Mouse (Mus musculus) neural tube, embryonic 11.5 days (tissue): ENCODE results near the gene Mcmbp. TPM values are rescaled to one million over a fixed set of nuclear protein-coding genes. Genes with fewer than 3 reads are reported as not detected.
"Not testable (repeated sequence)": the region's sequence is repeated elsewhere in the genome, so short reads cannot be mapped to it uniquely, and the experiment has no call there.

Experiments
- ATAC-seq: fragments of 200-750 bp; cut with Nextera tagmentation; 2 replicates; pipeline ENCODE4 v1.8.0; 2017; ENCODE audit warnings: moderate number of reproducible peaks, mild to moderate bottlenecking, moderate TSS enrichment, moderate library complexity; ENCODE audit not compliant: insufficient read depth, low FRiP score, low TSS enrichment
- DNase-seq: peaks from one replicate; pipeline ENCODE4 v3.0.0-alpha.2; 2015; ENCODE audit warnings: low spot score
- H3K27ac ChIP-seq: fragments of 300-500 bp; sonication (generic); 2 replicates; pipeline ENCODE4 v1.5.1; 2014; ENCODE audit warnings: low read depth, mild to moderate bottlenecking, low read length
- H3K27me3 ChIP-seq: fragments of 300-500 bp; sonication (generic); 2 replicates; pipeline ENCODE4 v1.6.1; 2014; ENCODE audit warnings: mild to moderate bottlenecking, low read length, mixed read lengths; ENCODE audit not compliant: control insufficient read depth, insufficient read depth
- H3K36me3 ChIP-seq: fragments of 300-500 bp; sonication (generic); 2 replicates; pipeline ENCODE4 v1.6.1; 2014; ENCODE audit warnings: mild to moderate bottlenecking, low read length, moderate library complexity, mixed read lengths; ENCODE audit not compliant: control insufficient read depth, insufficient read depth
- H3K4me1 ChIP-seq: fragments of 300-500 bp; sonication (generic); 2 replicates; pipeline ENCODE4 v1.6.1; 2014; ENCODE audit warnings: low read length, mixed read lengths; ENCODE audit not compliant: control insufficient read depth, insufficient read depth
- H3K4me2 ChIP-seq: fragments of 300-500 bp; sonication (generic); 2 replicates; pipeline ENCODE4 v1.6.1; 2014; ENCODE audit warnings: low read depth, mild to moderate bottlenecking, moderate library complexity
- H3K4me3 ChIP-seq: fragments of 300-500 bp; sonication (generic); 2 replicates; pipeline ENCODE4 v1.5.1; 2014; ENCODE audit warnings: low read depth, low read length
- H3K9ac ChIP-seq: fragments of 300-500 bp; sonication (generic); 2 replicates; pipeline ENCODE4 v1.6.1; 2014; ENCODE audit warnings: mild to moderate bottlenecking, low read length
- H3K9me3 ChIP-seq: fragments of 300-500 bp; sonication (generic); 2 replicates; pipeline ENCODE4 v1.6.1; 2016; ENCODE audit warnings: low read length; ENCODE audit not compliant: control insufficient read depth
- WGBS: fragments of 180-500 bp; shearing (Covaris S2); extraction: QIAGEN DNeasy Blood & Tissue Kit; methylation state at CpG from one replicate; pipeline ENCODE4 v1.1.7; 2014; 5-methylcytosine and 5-hydroxymethylcytosine counted together
- polyA plus RNA-seq: library from polyadenylated mRNA; unstranded; fragments of >200 nt; fragmentation: Nextera tagmentation; extraction: Ambion mirVana; gene quantifications from 2 replicates; pipeline ENCODE4 v1.2.1, GENCODE M21; 2014

Mcmbp gene
- polyA plus RNA-seq, 1 experiment from 2014 or later = 73.0 TPM

DNA sequence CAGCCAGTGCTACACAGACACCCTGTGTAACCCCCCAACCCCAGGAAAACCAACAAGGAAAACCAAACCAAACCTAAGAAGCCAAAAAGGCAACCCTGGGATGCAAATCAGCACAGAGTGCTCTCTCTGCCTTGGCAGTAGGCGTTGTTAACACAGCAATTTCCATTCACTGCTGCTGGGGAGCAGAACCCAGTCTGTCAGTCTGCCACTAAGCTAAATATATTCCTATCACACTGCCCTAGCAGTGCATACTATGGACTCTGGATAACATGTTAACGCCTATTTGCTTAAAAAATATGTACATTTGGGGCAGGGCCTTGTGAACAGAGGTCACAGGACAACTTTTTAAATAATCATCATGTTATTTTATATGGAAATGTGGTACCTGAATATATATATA lies 8.7 kb downstream of the Mcmbp start:
- Histone ChIP-seq H3K9ac (no peak overlapping the region), H3K4me2 (no peak overlapping the region), H3K4me1 (no peaks in the 10 kb centered on the region; the same call in 1 of the 2 replicates), H3K36me3 (no peaks in the 10 kb centered on the region), H3K9me3 (no peaks in the 10 kb centered on the region), H3K27ac (no peak overlapping the region), H3K27me3 (no peaks in the 10 kb centered on the region), H3K4me3 (no peak overlapping the region)
- 67% methylated on average over 2 of the region's 2 CpGs for WGBS
- DNase-seq (no peak), ATAC-seq (no peak)

DNA sequence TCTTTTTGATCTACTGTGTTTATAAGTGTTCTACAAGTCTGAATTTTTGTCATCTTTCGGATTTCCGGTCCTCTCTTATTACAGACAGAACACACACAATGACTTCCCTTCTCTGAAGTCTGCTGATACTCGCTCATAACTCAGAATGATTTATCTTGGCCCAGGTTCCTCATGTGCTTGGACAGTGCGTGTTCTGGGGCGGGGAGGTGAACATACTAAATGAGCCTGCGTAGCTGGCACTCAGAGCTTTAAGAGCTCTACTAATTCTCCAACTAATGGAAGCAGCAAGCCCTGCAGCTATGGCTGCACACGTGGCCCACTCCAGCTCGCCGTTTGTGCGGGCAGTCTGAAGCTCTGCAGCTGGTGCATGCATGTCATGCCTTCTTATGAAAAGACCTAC lies 11.6 kb downstream of the Mcmbp start:
- Histone ChIP-seq H3K27me3 (no peaks in the 10 kb centered on the region), H3K9me3 (no peaks in the 10 kb centered on the region), H3K4me3 (no peak overlapping the region), H3K27ac (no peak overlapping the region), H3K9ac (no peak overlapping the region), H3K36me3 (no peaks in the 10 kb centered on the region), H3K4me1 (no peaks in the 10 kb centered on the region; the same call in 1 of the 2 replicates), H3K4me2 (no peak overlapping the region)
- WGBS = 92% methylated on average over 10 of the region's 10 CpGs
- DNase-seq = no peak
- no peak for ATAC-seq

- Histone ChIP-seq H3K36me3 (no peaks in the 10 kb centered on the region), H3K9me3 (no peaks in the 10 kb centered on the region), H3K27ac (no peak overlapping the region), H3K9ac (no peak overlapping the region), H3K4me3 (no peak overlapping the region), H3K4me1 (no peaks in the 10 kb centered on the region; the same call in 1 of the 2 replicates), H3K27me3 (no peaks in the 10 kb centered on the region), H3K4me2 (no peak overlapping the region)
- no peak for DNase-seq
- WGBS = 34% methylated on average over 5 of the region's 5 CpGs
- ATAC-seq = no peak
Observed at GRCm38 (mm10) chr7:128727701-128728100, 12.6 kb downstream of the Mcmbp start.

- Histone ChIP-seq H3K36me3 (no peaks in the 10 kb centered on the region), H3K9me3 (no peaks in the 10 kb centered on the region), H3K4me2 (no peak overlapping the region), H3K4me1 (no peaks in the 10 kb centered on the region; the same call in 1 of the 2 replicates), H3K9ac (no peak overlapping the region), H3K4me3 (no peak overlapping the region), H3K27me3 (no peaks in the 10 kb centered on the region), H3K27ac (no peak overlapping the region)
- ATAC-seq (no peak), DNase-seq (no peak)
- 53% methylated on average over 10 of the region's 10 CpGs for WGBS
Observed at GRCm38 (mm10) chr7:128726999-128727398, 13.3 kb downstream of the Mcmbp start.

DNA sequence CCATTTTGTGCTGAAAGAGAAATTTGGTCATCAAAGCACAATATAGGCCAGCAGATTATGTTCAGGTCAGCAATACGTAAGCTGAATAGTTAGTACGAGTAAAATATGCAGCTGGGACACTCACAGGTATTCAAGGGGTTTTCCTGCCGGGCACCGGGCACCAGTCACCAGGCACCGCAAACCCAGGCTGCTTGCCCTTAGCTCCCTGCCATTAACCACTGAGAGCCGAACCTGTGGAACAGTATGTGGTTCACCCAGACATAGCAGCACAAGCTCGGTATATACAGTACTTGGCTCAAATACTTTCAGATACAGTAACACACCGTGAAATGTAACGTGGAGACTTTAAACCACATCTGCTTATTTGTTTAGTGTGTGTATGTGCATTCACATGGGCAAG lies 15.1 kb downstream of the Mcmbp start:
- no peak overlapping the region for H3K27ac ChIP-seq
- H3K36me3 ChIP-seq = 0 out of 2 replicates have a peak, but pooled peaks cover 2% of the 10 kb centered on the region
- no peak overlapping the region for H3K4me2 ChIP-seq
- no peak overlapping the region for H3K4me3 ChIP-seq
- DNase-seq (no peak), ATAC-seq (no peak)
- H3K27me3 ChIP-seq = no peaks in the 10 kb centered on the region
- H3K9ac ChIP-seq = no peak overlapping the region
- no peaks in the 10 kb centered on the region; the same call in 1 of the 2 replicates for H3K4me1 ChIP-seq
- WGBS = 90% methylated on average over 9 of the region's 9 CpGs
- H3K9me3 ChIP-seq = no peaks in the 10 kb centered on the region

DNA sequence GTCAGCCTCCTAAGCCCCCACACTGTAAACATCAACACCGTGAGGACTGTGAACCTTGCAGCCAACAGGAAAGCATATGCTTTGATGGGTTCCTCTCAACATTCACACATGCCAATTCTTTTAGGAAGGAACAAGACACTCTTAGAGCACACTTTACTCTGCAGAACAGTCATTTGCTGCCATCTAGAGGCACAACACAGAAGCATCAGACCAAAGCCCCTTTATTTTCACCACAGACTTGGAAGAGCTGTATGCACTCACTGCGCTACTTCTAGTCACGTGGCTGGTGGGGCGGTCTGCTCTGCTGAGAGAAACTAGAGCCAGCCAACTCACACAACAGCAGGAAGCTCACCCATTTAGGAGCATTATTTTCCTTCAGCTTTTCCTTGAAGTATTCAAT lies 15.5 kb downstream of the Mcmbp start:
- Histone ChIP-seq H3K9me3 (no peaks in the 10 kb centered on the region), H3K4me3 (no peak overlapping the region), H3K4me2 (no peak overlapping the region), H3K27me3 (no peaks in the 10 kb centered on the region), H3K36me3 (0 out of 2 replicates have a peak, but pooled peaks cover 2% of the 10 kb centered on the region), H3K4me1 (no peaks in the 10 kb centered on the region; the same call in 1 of the 2 replicates), H3K27ac (no peak overlapping the region), H3K9ac (no peak overlapping the region)
- ATAC-seq = no peak
- 58% methylated on average over 4 of the region's 4 CpGs for WGBS
- DNase-seq = peak; percentile 53

DNA sequence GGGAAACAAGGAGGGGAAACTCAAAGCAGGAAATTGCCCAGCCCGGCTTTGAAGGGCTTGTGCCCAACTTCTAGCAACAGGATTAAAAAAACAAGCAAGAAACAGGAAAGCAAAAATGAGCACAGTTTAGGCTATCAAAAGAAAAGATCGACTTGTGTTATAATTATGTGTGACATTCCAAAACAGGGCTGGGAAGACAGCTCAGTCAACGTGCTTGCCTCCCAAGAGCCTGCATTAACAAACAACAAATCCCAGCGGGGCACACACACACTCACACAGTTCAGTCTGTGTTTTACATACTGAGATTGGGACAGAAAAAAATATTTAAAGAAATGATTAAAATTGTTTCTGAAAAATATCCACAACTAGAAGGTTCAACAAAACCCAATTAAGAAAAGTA lies 22.3 kb downstream of the Mcmbp start:
- H3K4me1 ChIP-seq = no peaks in the 10 kb centered on the region
- no peak overlapping the region for H3K4me2 ChIP-seq
- H3K36me3 ChIP-seq = peaks cover 14% of the 10 kb centered on the region
- H3K9me3 ChIP-seq = no peaks in the 10 kb centered on the region
- no peak for ATAC-seq
- DNase-seq = no peak
- no peak overlapping the region for H3K27ac ChIP-seq
- no peaks in the 10 kb centered on the region for H3K27me3 ChIP-seq
- no peak overlapping the region for H3K9ac ChIP-seq
- WGBS = 79% methylated on average over 4 of the region's 4 CpGs
- H3K4me3 ChIP-seq = no peak overlapping the region

GRCm38 (mm10) chr7:128705735-128706134 lies 34.6 kb downstream of the Mcmbp start:
- H3K4me1 ChIP-seq = no peaks in the 10 kb centered on the region
- no peaks in the 10 kb centered on the region for H3K9me3 ChIP-seq
- no peak overlapping the region for H3K9ac ChIP-seq
- no peaks in the 10 kb centered on the region for H3K27me3 ChIP-seq
- H3K4me2 ChIP-seq = no peak overlapping the region
- H3K36me3 ChIP-seq = peaks cover 20% of the 10 kb centered on the region
- 31% methylated on average over 4 of the region's 4 CpGs for WGBS
- no peak overlapping the region for H3K27ac ChIP-seq
- H3K4me3 ChIP-seq = no peak overlapping the region
- 0 out of 2 replicates have a peak, but pooled peaks have one; percentile 20 for ATAC-seq
- peak; percentile 76 for DNase-seq

GRCm38 (mm10) chr7:128699959-128700358 lies 40.3 kb downstream of the Mcmbp start:
- not testable (repeated sequence) for H3K4me3 ChIP-seq, ATAC-seq, H3K4me2 ChIP-seq, H3K9me3 ChIP-seq, H3K9ac ChIP-seq, H3K27me3 ChIP-seq, H3K27ac ChIP-seq, DNase-seq, H3K4me1 ChIP-seq
- WGBS = 94% methylated on average over 6 of the region's 6 CpGs
- peaks cover 14% of the 10 kb centered on the region for H3K36me3 ChIP-seq
